Mouse (Mus musculus) thymus, adult 2 months (tissue): ENCODE results near the gene Sms. TPM values are rescaled to one million over a fixed set of nuclear protein-coding genes. Genes with fewer than 3 reads are reported as not detected.

Source experiments
- DNase-seq: peaks from one replicate; pipeline ENCODE4 v3.0.0; 2021
- H3K27ac ChIP-seq: fragments of 200-500 bp; 2 replicates; pipeline ENCODE4 v1.5.1; 2012; ENCODE audit warnings: low read length, control low read depth; ENCODE audit not compliant: control insufficient read depth, insufficient read depth
- H3K27me3 ChIP-seq: fragments of 200-500 bp; 2 replicates; pipeline ENCODE4 v1.6.1; 2012; ENCODE audit warnings: mild to moderate bottlenecking, low read length, moderate library complexity, mixed read lengths; ENCODE audit not compliant: control insufficient read depth, insufficient read depth
- H3K36me3 ChIP-seq: fragments of 200-500 bp; 2 replicates; pipeline ENCODE4 v1.6.1; 2012; ENCODE audit warnings: mild to moderate bottlenecking, low read length, moderate library complexity; ENCODE audit not compliant: control insufficient read depth, insufficient read depth
- H3K4me1 ChIP-seq: fragments of 200-500 bp; replicated peaks from 2 replicates; pipeline ENCODE4 v1.6.1; 2012; ENCODE audit warnings: low read length; ENCODE audit not compliant: control insufficient read depth, insufficient read depth
- H3K4me3 ChIP-seq: fragments of 200-500 bp; 2 replicates; pipeline ENCODE4 v1.5.1; 2012; ENCODE audit warnings: mild to moderate bottlenecking, low read length, control low read depth, moderate library complexity; ENCODE audit not compliant: control insufficient read depth, insufficient read depth
- CTCF ChIP-seq: fragments of 200-500 bp; IDR thresholded peaks from 2 replicates; pipeline ENCODE4 v1.5.1; 2012; ENCODE audit warnings: mild to moderate bottlenecking, control low read depth, low read length, moderate library complexity, borderline replicate concordance; ENCODE audit not compliant: control insufficient read depth, poor library complexity, insufficient read depth; ENCODE audit errors: extremely low read depth
- POLR2A ChIP-seq: fragments of 200-500 bp; IDR thresholded peaks from 2 replicates; pipeline ENCODE4 v1.6.1; 2012; ENCODE audit warnings: mild to moderate bottlenecking, low read length, control low read depth, moderate library complexity; ENCODE audit not compliant: control insufficient read depth, poor library complexity, insufficient read depth; ENCODE audit errors: extremely low read depth
- WGBS: fragments of 180-500 bp; shearing (Covaris S2); methylation state at CpG from one replicate; pipeline ENCODE4 v1.1.7; 2018; 5-methylcytosine and 5-hydroxymethylcytosine counted together
- polyA plus RNA-seq: library from polyadenylated mRNA; depleted of rRNA; stranded (reverse); fragments of >200 nt; gene quantifications from 2 replicates; pipeline ENCODE4 v1.2.3, GENCODE M21; 2012

Sms gene
- polyA plus RNA-seq, 1 experiment, result 26.7 TPM

- Histone ChIP-seq H3K27ac (no peak overlapping the region), H3K4me3 (no peak overlapping the region), H3K27me3 (no peaks in the 10 kb centered on the region), H3K4me1 (no peaks in the 10 kb centered on the region), H3K36me3 (no peaks in the 10 kb centered on the region)
- DNase-seq, result no peak
- TF ChIP-seq CTCF (no peak), POLR2A (no peak)
- 98% methylated on average over 2 of the region's 2 CpGs for WGBS
These were observed 10.2 kb downstream of the Sms start for GRCm38 (mm10) chrX:157481860-157482259.

- Histone ChIP-seq H3K27me3 (no peaks in the 10 kb centered on the region), H3K4me3 (no peak overlapping the region), H3K36me3 (no peaks in the 10 kb centered on the region), H3K4me1 (no peaks in the 10 kb centered on the region), H3K27ac (no peak overlapping the region)
- no peak for TF ChIP-seq CTCF
- TF ChIP-seq POLR2A, result no peak
- 72% methylated on average over 3 of the region's 3 CpGs for WGBS
- no peak for DNase-seq
These were observed 14.8 kb downstream of the Sms start for GRCm38 (mm10) chrX:157477328-157477727.

GRCm38 (mm10) chrX:157476153-157476810 is 15.8 kb downstream of the Sms start:
- no peak for TF ChIP-seq POLR2A
- no peak for TF ChIP-seq CTCF
- DNase-seq, result no peak
- Histone ChIP-seq H3K27ac (no peak overlapping the region), H3K27me3 (no peaks in the 10 kb centered on the region), H3K4me3 (no peak overlapping the region), H3K4me1 (no peaks in the 10 kb centered on the region), H3K36me3 (no peaks in the 10 kb centered on the region)
- 82% methylated on average over 4 of the region's 4 CpGs for WGBS

GRCm38 (mm10) chrX:157471711-157472660 is 20.1 kb downstream of the Sms start:
- no peak overlapping the region for H3K27ac ChIP-seq
- no peak overlapping the region for H3K4me3 ChIP-seq
- H3K4me1 ChIP-seq, result no peaks in the 10 kb centered on the region
- TF ChIP-seq POLR2A (no peak), CTCF (no peak)
- no peaks in the 10 kb centered on the region for H3K27me3 ChIP-seq
- no peak for DNase-seq
- no peaks in the 10 kb centered on the region for H3K36me3 ChIP-seq
- WGBS, result 95% methylated on average over 8 of the region's 8 CpGs

GRCm38 (mm10) chrX:157468795-157469194 is 23.3 kb downstream of the Sms start:
- no peak for TF ChIP-seq CTCF
- TF ChIP-seq POLR2A, result no peak
- no peak overlapping the region for H3K27ac ChIP-seq
- H3K27me3 ChIP-seq, result no peaks in the 10 kb centered on the region
- DNase-seq, result no peak
- WGBS, result 99% methylated on average over 3 of the region's 3 CpGs
- H3K4me3 ChIP-seq, result no peak overlapping the region
- H3K36me3 ChIP-seq, result no peaks in the 10 kb centered on the region
- no peaks in the 10 kb centered on the region for H3K4me1 ChIP-seq

- TF ChIP-seq POLR2A, result no peak
- no peak for TF ChIP-seq CTCF
- no peak overlapping the region for H3K27ac ChIP-seq
- WGBS, result 72% methylated on average over 2 of the region's 2 CpGs
- H3K4me1 ChIP-seq, result no peaks in the 10 kb centered on the region
- H3K27me3 ChIP-seq, result no peaks in the 10 kb centered on the region
- no peak for DNase-seq
- no peak overlapping the region for H3K4me3 ChIP-seq
- no peaks in the 10 kb centered on the region for H3K36me3 ChIP-seq
These were observed 24.0 kb downstream of the Sms start for GRCm38 (mm10) chrX:157468055-157468454.
